7 mouse cellular contexts compared by ENCODE assay signal in the genomic region with DNA sequence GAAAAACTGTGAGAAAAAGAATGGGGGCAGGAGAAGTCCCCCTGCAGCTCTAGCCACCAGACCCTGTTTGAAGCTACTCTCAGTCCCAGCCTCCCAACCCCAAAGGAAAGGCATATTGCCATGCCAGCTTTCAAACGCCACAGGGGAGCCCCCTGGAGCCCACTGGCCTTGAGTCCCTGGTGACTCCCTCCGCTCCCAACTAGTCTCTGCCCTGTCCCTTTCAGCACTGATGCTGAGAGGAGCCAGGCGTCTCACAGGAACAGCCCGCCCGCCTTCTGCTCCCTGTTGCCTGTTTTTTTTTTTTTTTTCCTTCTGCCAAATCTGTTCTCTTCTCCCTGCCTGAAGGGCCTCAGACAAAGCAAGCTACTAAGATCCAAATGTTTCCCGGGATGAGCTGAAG. TPM values are rescaled to one million over a fixed set of nuclear protein-coding genes. Genes with fewer than 3 reads are reported as not detected.
DNase-seq lines count a peak whose midpoint lies in the region; ATAC-seq lines count a peak whose summit lies in the region.

No protein-coding gene starts in this region.

- no peak overlapping the region for H3K4me2 ChIP-seq in embryonic facial prominence, embryonic 11.5 days (ENCODE audit: low read depth, low read length)
- H3K4me2 ChIP-seq in intestine, embryonic 15.5 days (replicated peaks): no peak overlapping the region

- no peak for ATAC-seq in embryonic facial prominence, embryonic 11.5 days (replicated peaks; ENCODE audit: insufficient number of reproducible peaks, low FRiP score, low TSS enrichment, low read depth)
- ATAC-seq in intestine, embryonic 15.5 days: no peak
- ATAC-seq in CD4-positive, CD25-positive, alpha-beta regulatory T cell, adult 4 months: no peak

- H3K27ac ChIP-seq in embryonic facial prominence, embryonic 11.5 days (replicated peaks; ENCODE audit: low read depth, low read length): peak overlapping the region; percentile 89
- 0 out of 2 replicates have a peak overlapping the region, but pooled peaks have one; percentile 19 for H3K27ac ChIP-seq in intestine, embryonic 15.5 days

- H3K4me3 ChIP-seq in embryonic facial prominence, embryonic 11.5 days (ENCODE audit: low read depth, low read length): no peak overlapping the region
- H3K4me3 ChIP-seq in intestine, embryonic 15.5 days (replicated peaks): no peak overlapping the region

- WGBS in embryonic facial prominence, embryonic 11.5 days: 9% methylated on average over 6 of the region's 6 CpGs
- 36% methylated on average over 6 of the region's 6 CpGs for WGBS in intestine, embryonic 15.5 days

- H3K36me3 ChIP-seq in embryonic facial prominence, embryonic 11.5 days (replicated peaks; ENCODE audit: control insufficient read depth, insufficient read depth, low read depth, low read length): no peaks in the 10 kb centered on the region; the same call in 1 of the 2 replicates
- H3K36me3 ChIP-seq in intestine, embryonic 15.5 days: 0 out of 2 replicates have a peak, but pooled peaks cover 3% of the 10 kb centered on the region

- no peaks in the 10 kb centered on the region for H3K27me3 ChIP-seq in embryonic facial prominence, embryonic 11.5 days (ENCODE audit: control insufficient read depth, insufficient read depth, low read length)
- no peaks in the 10 kb centered on the region for H3K27me3 ChIP-seq in intestine, embryonic 15.5 days (replicated peaks)

- peak; percentile 73 to 78 for DNase-seq in right cerebral cortex, postnatal 10 days (ENCODE audit: low spot score in 2 of 2)
- DNase-seq in right cerebral cortex, adult 2 months (ENCODE audit: low spot score in 2 of 2): no peak
- peak; percentile 54 for DNase-seq in embryonic facial prominence, embryonic 11.5 days (ENCODE audit: low spot score)
- peak; percentile 67 for DNase-seq in retina, postnatal 1 day
- DNase-seq in kidney, postnatal 14 days: no peak

- H3K9me3 ChIP-seq in embryonic facial prominence, embryonic 11.5 days (replicated peaks; ENCODE audit: control insufficient read depth, low read length): no peaks in the 10 kb centered on the region
- no peaks in the 10 kb centered on the region for H3K9me3 ChIP-seq in intestine, embryonic 15.5 days

- peak overlapping the region; percentile 27 for H3K9ac ChIP-seq in embryonic facial prominence, embryonic 11.5 days (replicated peaks; ENCODE audit: low read length)
- H3K9ac ChIP-seq in intestine, embryonic 15.5 days: no peak overlapping the region

- peaks cover 11% of the 10 kb centered on the region for H3K4me1 ChIP-seq in embryonic facial prominence, embryonic 11.5 days (ENCODE audit: control insufficient read depth, insufficient read depth, low read length)
- H3K4me1 ChIP-seq in intestine, embryonic 15.5 days (replicated peaks): peaks cover 59% of the 10 kb centered on the region

RNA-seq across cellular contexts. Expression of gene Pdlim4, which starts 10.2 kb away (rescaled TPM):
- polyA plus RNA-seq in embryonic facial prominence, embryonic 11.5 days (2014; fragmentation: Nextera tagmentation; extraction: Ambion mirVana): 120 and 127 TPM in 2 replicates
- polyA plus RNA-seq in intestine, embryonic 15.5 days (2015; fragmentation: Nextera tagmentation; extraction: Ambion mirVana): 35.9 and 42.1 TPM in 2 replicates
- polyA plus RNA-seq in CD4-positive, CD25-positive, alpha-beta regulatory T cell, adult 4 months (2017; shearing (Covaris generic)): 1 to 10 TPM in 1 of 2 experiments, under 1 TPM in 1; 0.91 to 1.3 TPM

RNA-seq across cellular contexts. Expression of gene Slc22a4, which starts 30.8 kb away (rescaled TPM):
- 1.4 and 1.8 TPM in 2 replicates for polyA plus RNA-seq in embryonic facial prominence, embryonic 11.5 days (2014; fragmentation: Nextera tagmentation; extraction: Ambion mirVana)
- polyA plus RNA-seq in intestine, embryonic 15.5 days (2015; fragmentation: Nextera tagmentation; extraction: Ambion mirVana): 0.72 and 1.4 TPM in 2 replicates
- not detected for polyA plus RNA-seq in CD4-positive, CD25-positive, alpha-beta regulatory T cell, adult 4 months (2017; shearing (Covaris generic))

RNA-seq across cellular contexts. Expression of gene P4ha2, which starts 41.3 kb away (rescaled TPM):
- polyA plus RNA-seq in embryonic facial prominence, embryonic 11.5 days (2014; fragmentation: Nextera tagmentation; extraction: Ambion mirVana): 41.5 and 42.8 TPM in 2 replicates
- polyA plus RNA-seq in intestine, embryonic 15.5 days (2015; fragmentation: Nextera tagmentation; extraction: Ambion mirVana): 41.8 and 44.8 TPM in 2 replicates
- polyA plus RNA-seq in CD4-positive, CD25-positive, alpha-beta regulatory T cell, adult 4 months (2017; shearing (Covaris generic)): not detected

Comparison
In these comparisons a context has a peak if more than half of its experiments do, and no peak if none do; other contexts are left out.
1. DNase-seq: peak in right cerebral cortex, postnatal 10 days (2 of 2), embryonic facial prominence, embryonic 11.5 days (single experiment) and retina, postnatal 1 day (single experiment); none in right cerebral cortex, adult 2 months (0 of 2) and kidney, postnatal 14 days (single experiment).
2. RNA of gene Pdlim4, which starts 10.2 kb away (polyA plus RNA-seq): 120 to 127 TPM in embryonic facial prominence, embryonic 11.5 days and 35.9 to 42.1 TPM in intestine, embryonic 15.5 days; 0.91 to 1.3 TPM in CD4-positive, CD25-positive, alpha-beta regulatory T cell, adult 4 months; every median in the first group is over 10 times any median in the second.
3. RNA of gene P4ha2, which starts 41.3 kb away (polyA plus RNA-seq): 41.8 to 44.8 TPM in intestine, embryonic 15.5 days and 41.5 to 42.8 TPM in embryonic facial prominence, embryonic 11.5 days; not detected in CD4-positive, CD25-positive, alpha-beta regulatory T cell, adult 4 months; every median in the first group is over 10 times any median in the second.